13 mouse cellular contexts compared by ENCODE assay signal in genomic region chr5:113808177-113808576, GRCm38 (mm10). TPM values are rescaled to one million over a fixed set of nuclear protein-coding genes. Genes with fewer than 3 reads are reported as not detected.
DNase-seq lines count a peak whose midpoint lies in the region; ATAC-seq and TF ChIP-seq lines count a peak whose summit lies in the region.
"Had no signal": no experiment of that assay in that cellular context is flagged by ENCODE, and none has a peak within 500 bp of the region (broad histone marks: within the 10 kb centered on the region; RNA-seq: fewer than 3 reads in every experiment).

No protein-coding gene starts in this region.

- TF ChIP-seq POLR2A in kidney, adult 2 months (IDR thresholded peaks at IDR 0.05; ENCODE audit: low read depth, low read length) = no peak

- WGBS in kidney, adult 2 months = 67% methylated on average over 2 of the region's 2 CpGs
- 24% methylated on average over 2 of the region's 2 CpGs for WGBS in embryonic facial prominence, embryonic 15.5 days
- WGBS in liver, embryonic 12.5 days (ENCODE audit: insufficient replicate concordance) = 34% methylated on average over 2 of the region's 2 CpGs

- H3K4me1 ChIP-seq in kidney, adult 2 months (ENCODE audit: control insufficient read depth, insufficient read depth, low read length) = no peaks in the 10 kb centered on the region
- H3K4me1 ChIP-seq in embryonic facial prominence, embryonic 15.5 days = peaks cover 32% of the 10 kb centered on the region
- peaks cover 18% of the 10 kb centered on the region for H3K4me1 ChIP-seq in liver, embryonic 12.5 days

- no peak overlapping the region for H3K4me3 ChIP-seq in kidney, adult 2 months (ENCODE audit: insufficient read depth, low read depth, low read length)
- H3K4me3 ChIP-seq in embryonic facial prominence, embryonic 15.5 days (replicated peaks) = no peak overlapping the region
- H3K4me3 ChIP-seq in liver, embryonic 12.5 days = no peak overlapping the region
- H3K4me3 ChIP-seq: heart, embryonic 15.5 days; megakaryocyte, embryonic 14.5 days had no signal

- 0 out of 2 replicates have a peak, but pooled peaks have one; percentile 17 for ATAC-seq in embryonic facial prominence, embryonic 15.5 days (ENCODE audit: insufficient number of reproducible peaks, low FRiP score, low TSS enrichment, low read depth)
- no peak for ATAC-seq in liver, embryonic 12.5 days
- ATAC-seq: forebrain, embryonic 16.5 days had no signal

- H3K36me3 ChIP-seq in kidney, adult 2 months (ENCODE audit: control insufficient read depth, insufficient read depth, low read length) = no peaks in the 10 kb centered on the region
- no peaks in the 10 kb centered on the region for H3K36me3 ChIP-seq in embryonic facial prominence, embryonic 15.5 days
- no peaks in the 10 kb centered on the region for H3K36me3 ChIP-seq in liver, embryonic 12.5 days
- H3K36me3 ChIP-seq: heart, embryonic 15.5 days had no signal

- no peaks in the 10 kb centered on the region for H3K9me3 ChIP-seq in embryonic facial prominence, embryonic 15.5 days (replicated peaks)
- H3K9me3 ChIP-seq in liver, embryonic 12.5 days (replicated peaks) = peaks cover 5% of the 10 kb centered on the region; the same call in 1 of the 2 replicates
- H3K9me3 ChIP-seq: heart, embryonic 15.5 days; megakaryocyte, embryonic 14.5 days had no signal

- DNase-seq in kidney, adult 2 months = peak; percentile 19
- DNase-seq in kidney, adult 9 months = no peak
- peak; percentile 68 for DNase-seq in embryo, embryonic 10.5 days (ENCODE audit: low spot score)
- peak; percentile 28 for DNase-seq in lung, postnatal 36 days
- DNase-seq in left cerebral cortex, adult 8-10 months (ENCODE audit: low spot score in 2 of 2) = no peak
- DNase-seq: cerebellum, postnatal 14 days; kidney, postnatal 36 days; right cerebral cortex, adult 18-20 months had no signal

- H3K4me2 ChIP-seq in embryonic facial prominence, embryonic 15.5 days (replicated peaks) = no peak overlapping the region
- H3K4me2 ChIP-seq in liver, embryonic 12.5 days = no peak overlapping the region
- H3K4me2 ChIP-seq: heart, embryonic 15.5 days had no signal

- no peak overlapping the region for H3K27ac ChIP-seq in kidney, adult 2 months (ENCODE audit: insufficient read depth, low read depth, low read length)
- peak overlapping the region; percentile 75 for H3K27ac ChIP-seq in embryonic facial prominence, embryonic 15.5 days (replicated peaks)
- H3K27ac ChIP-seq in liver, embryonic 12.5 days = no peak overlapping the region
- H3K27ac ChIP-seq: heart, embryonic 15.5 days had no signal

- no peak overlapping the region for H3K9ac ChIP-seq in embryonic facial prominence, embryonic 15.5 days
- no peak overlapping the region for H3K9ac ChIP-seq in liver, embryonic 12.5 days
- H3K9ac ChIP-seq: heart, embryonic 15.5 days had no signal

- H3K27me3 ChIP-seq in kidney, adult 2 months (replicated peaks; ENCODE audit: control insufficient read depth, insufficient read depth, low read length) = no peaks in the 10 kb centered on the region
- H3K27me3 ChIP-seq in embryonic facial prominence, embryonic 15.5 days = no peaks in the 10 kb centered on the region
- H3K27me3 ChIP-seq in liver, embryonic 12.5 days (replicated peaks) = peaks cover 24% of the 10 kb centered on the region
- H3K27me3 ChIP-seq: heart, embryonic 15.5 days had no signal

- TF ChIP-seq CTCF in kidney, adult 2 months (conservative IDR thresholded peaks at IDR 0.05; ENCODE audit: insufficient read depth, insufficient read length, low read depth, low read length) = no peak

RNA-seq across cellular contexts. Expression of gene Tmem119, which starts 7.9 kb away (rescaled TPM):
- 14.8 and 19.0 TPM in 2 replicates for polyA plus RNA-seq in kidney, adult 2 months (2012; rRNA removed)
- polyA plus RNA-seq in embryonic facial prominence, embryonic 15.5 days (2015; fragmentation: Nextera tagmentation; extraction: Ambion mirVana) = 197 and 220 TPM in 2 replicates
- total RNA-seq in left cerebral cortex, adult 8-10 months (2022) = 10 to 100 TPM; 21.4 to 31.5 (median 25.0) TPM
- polyA plus RNA-seq in liver, embryonic 12.5 days (2016; fragmentation: Nextera tagmentation; extraction: Ambion mirVana) = 7.2 and 9.8 TPM in 2 replicates

RNA-seq across cellular contexts. Expression of gene Selplg, which starts 24.3 kb away (rescaled TPM):
- polyA plus RNA-seq in kidney, adult 2 months (2012; rRNA removed) = 9.6 and 20.5 TPM in 2 replicates
- polyA plus RNA-seq in embryonic facial prominence, embryonic 15.5 days (2015; fragmentation: Nextera tagmentation; extraction: Ambion mirVana) = 5.3 TPM in 2 replicates
- 10 to 100 TPM; 26.2 to 60.3 (median 40.2) TPM for total RNA-seq in left cerebral cortex, adult 8-10 months (2022)
- 10.8 and 11.6 TPM in 2 replicates for polyA plus RNA-seq in liver, embryonic 12.5 days (2016; fragmentation: Nextera tagmentation; extraction: Ambion mirVana)

RNA-seq across cellular contexts. Expression of gene Iscu, which starts 35.6 kb away (rescaled TPM):
- polyA plus RNA-seq in kidney, adult 2 months (2012; rRNA removed) = 355 and 370 TPM in 2 replicates
- polyA plus RNA-seq in embryonic facial prominence, embryonic 15.5 days (2015; fragmentation: Nextera tagmentation; extraction: Ambion mirVana) = 102 and 106 TPM in 2 replicates
- 100 to 1,000 TPM; 124 to 132 (median 128) TPM for total RNA-seq in left cerebral cortex, adult 8-10 months (2022)
- polyA plus RNA-seq in liver, embryonic 12.5 days (2016; fragmentation: Nextera tagmentation; extraction: Ambion mirVana) = 109 and 112 TPM in 2 replicates

RNA-seq across cellular contexts. Expression of gene Sart3, which starts 35.9 kb away (rescaled TPM):
- 13.4 TPM in 2 replicates for polyA plus RNA-seq in kidney, adult 2 months (2012; rRNA removed)
- polyA plus RNA-seq in embryonic facial prominence, embryonic 15.5 days (2015; fragmentation: Nextera tagmentation; extraction: Ambion mirVana) = 47.9 and 48.0 TPM in 2 replicates
- total RNA-seq in left cerebral cortex, adult 8-10 months (2022) = 10 to 100 TPM; 38.2 to 43.8 (median 41.5) TPM
- polyA plus RNA-seq in liver, embryonic 12.5 days (2016; fragmentation: Nextera tagmentation; extraction: Ambion mirVana) = 39.9 and 40.4 TPM in 2 replicates

Comparison
In these comparisons a context has a peak if more than half of its experiments do, and no peak if none do; other contexts are left out.
1. DNase-seq: peak in kidney, adult 2 months (single experiment), embryo, embryonic 10.5 days (single experiment) and lung, postnatal 36 days (single experiment); none in kidney, adult 9 months (single experiment) and left cerebral cortex, adult 8-10 months (0 of 2).